Mouse (Mus musculus): ENCODE data around the gene Rbpms2.

DNA sequence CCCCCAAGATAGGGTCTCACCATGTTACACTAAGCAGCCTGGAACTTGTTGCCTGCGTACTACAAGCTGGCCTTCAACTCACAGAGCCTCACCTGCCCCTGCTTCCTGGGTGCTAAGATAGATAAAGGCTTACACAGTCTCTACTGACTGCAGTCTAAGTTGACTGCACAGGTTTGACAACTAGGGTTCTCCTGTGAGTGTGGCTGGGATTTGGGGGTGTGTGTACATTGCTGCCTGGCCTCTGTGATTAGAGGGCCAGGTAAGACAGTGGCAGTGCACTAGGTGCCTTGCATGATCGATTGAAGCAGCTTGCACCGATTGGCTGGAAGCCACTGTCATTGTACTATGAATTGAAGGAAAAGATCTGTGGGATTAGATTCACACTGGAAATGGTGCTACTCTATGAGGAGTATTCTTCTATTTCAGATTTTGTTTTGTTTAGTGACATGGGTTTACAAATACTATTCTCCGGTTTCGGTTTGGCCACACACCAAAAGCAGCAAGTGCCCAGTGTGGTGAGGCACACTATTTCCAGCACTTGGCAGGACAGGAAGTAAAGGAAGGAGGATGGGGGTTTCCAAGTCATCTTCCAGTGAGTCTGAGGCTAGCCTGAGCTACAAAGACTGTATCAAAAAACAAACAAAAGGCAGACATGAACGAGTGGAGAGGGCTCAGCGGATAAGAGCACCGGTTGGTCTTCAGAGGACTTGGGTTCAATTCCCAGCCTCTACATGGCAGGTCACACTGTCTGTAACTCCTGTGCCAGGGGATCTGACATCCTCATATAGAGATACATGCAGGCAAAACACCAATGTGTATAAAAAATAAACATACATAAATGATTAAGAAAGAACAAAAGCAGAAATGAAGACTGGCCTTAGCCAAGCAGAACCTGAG is 46.3 kb downstream of the Rbpms2 start:
- no peak for TF ChIP-seq CTCF (IDR thresholded peaks at IDR 0.05; ENCODE audit: borderline replicate concordance, insufficient read depth, low read depth, low read length)
- no peak for TF ChIP-seq POLR2A (IDR thresholded peaks at IDR 0.05; ENCODE audit: borderline replicate concordance, insufficient read depth, low read length)
